Mouse (Mus musculus) MEL (cell line): ENCODE results near the gene C1s1.
"Not testable (repeated sequence)": the region's sequence is repeated elsewhere in the genome, so short reads cannot be mapped to it uniquely, and the experiment has no call there.

Experiments
- MAX ChIP-seq: IDR thresholded peaks from 2 replicates; pipeline ENCODE4 v1.6.1; 2011; ENCODE audit warnings: low read length, improper control_type of control experiment
- POLR2A ChIP-seq, 2 experiments: IDR thresholded peaks; 2 replicates each; pipeline ENCODE4 v1.6.1; 2011 to 2012; ENCODE audit warnings: low read length in 2 of 2, mild to moderate bottlenecking in 2 of 2, control low read depth in 1 of 2, improper control_type of control experiment in 1 of 2, low read depth in 1 of 2, moderate library complexity in 1 of 2; ENCODE audit not compliant: control insufficient read depth in 1 of 2, insufficient read depth in 1 of 2, poor library complexity in 1 of 2
- POLR2AphosphoS5 ChIP-seq: IDR thresholded peaks from 2 replicates; pipeline ENCODE4 v1.6.1; 2012; ENCODE audit warnings: low read depth, borderline replicate concordance, mild to moderate bottlenecking, inconsistent platforms, low read length, moderate library complexity, mixed read lengths

DNA sequence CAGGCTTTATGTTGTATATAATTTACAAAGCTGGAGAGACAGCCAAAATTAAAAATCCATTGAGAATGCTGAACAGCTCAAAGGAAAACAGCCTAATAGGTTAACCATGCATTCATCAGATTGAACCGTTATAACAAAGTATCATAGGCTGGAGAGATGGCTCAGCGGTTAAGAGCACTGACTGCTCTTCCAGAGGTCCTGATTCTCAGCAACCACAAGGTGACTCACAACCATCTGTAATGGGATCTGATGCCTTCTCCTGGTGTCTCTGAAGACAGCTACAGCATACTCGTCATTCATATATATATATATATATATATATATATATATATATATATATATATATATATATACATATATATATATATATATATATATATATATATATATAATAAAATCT, 58.3 kb downstream of the C1s1 start:
- not testable (repeated sequence) for TF ChIP-seq POLR2AphosphoS5; MAX; POLR2A (IDR thresholded peaks at IDR 0.05; ENCODE audit: control insufficient read depth in 1 of 2, insufficient read depth in 1 of 2, low read depth in 1 of 2, low read length in 2 of 2, poor library complexity in 1 of 2)
